Mouse (Mus musculus): ENCODE data around the gene Slc25a40.

GRCm38 (mm10) chr5:8421424-8421823 is 1.2 kb upstream of the Slc25a40 start:
- TF ChIP-seq CTCF (IDR thresholded peaks at IDR 0.05; ENCODE audit: extremely low read depth, insufficient read depth, insufficient read length, insufficient replicate concordance) = no peak
- no peak for TF ChIP-seq POLR2A (IDR thresholded peaks at IDR 0.05; ENCODE audit: low read depth, low read length)

Measured in spleen, adult 2 months (tissue).